Mouse (Mus musculus) megakaryocyte, embryonic 14.5 days (primary cell): ENCODE results near the gene Sox13. TPM values are rescaled to one million over a fixed set of nuclear protein-coding genes. Genes with fewer than 3 reads are reported as not detected.

Experiments used
- H3K27me3 ChIP-seq: replicated peaks from 2 replicates; pipeline ENCODE3; 2012; ENCODE audit warnings: inconsistent platforms
- H3K36me3 ChIP-seq: replicated peaks from 2 replicates; pipeline ENCODE3; 2012; ENCODE audit warnings: low read length, inconsistent platforms, mixed read lengths
- H3K4me1 ChIP-seq: 2 replicates; pipeline ENCODE4 v1.6.1; 2012; ENCODE audit warnings: inconsistent platforms
- H3K4me3 ChIP-seq: replicated peaks from 2 replicates; pipeline ENCODE3; 2012; ENCODE audit warnings: moderate library complexity, mild to moderate bottlenecking, inconsistent platforms
- H3K9me3 ChIP-seq: 2 replicates; pipeline ENCODE4 v1.6.1; 2012; ENCODE audit warnings: inconsistent platforms
- FLI1 ChIP-seq: IDR thresholded peaks from 2 replicates; pipeline ENCODE4 v1.6.1; 2012; ENCODE audit warnings: low read length, inconsistent platforms, mixed read lengths
- GATA1 ChIP-seq: IDR thresholded peaks from 3 replicates; pipeline ENCODE4 v1.6.1; 2012; ENCODE audit warnings: mixed read lengths, low read length, inconsistent platforms, borderline replicate concordance
- polyA plus RNA-seq: library from polyadenylated mRNA; stranded (reverse); fragments of >175 nt; gene quantifications from 2 replicates; pipeline ENCODE4 v1.2.3, GENCODE M21; 2012; ENCODE audit warnings: low replicate concordance; ENCODE audit not compliant: insufficient read depth

Sox13 gene
- polyA plus RNA-seq, 1 experiment = 1.3 TPM

DNA sequence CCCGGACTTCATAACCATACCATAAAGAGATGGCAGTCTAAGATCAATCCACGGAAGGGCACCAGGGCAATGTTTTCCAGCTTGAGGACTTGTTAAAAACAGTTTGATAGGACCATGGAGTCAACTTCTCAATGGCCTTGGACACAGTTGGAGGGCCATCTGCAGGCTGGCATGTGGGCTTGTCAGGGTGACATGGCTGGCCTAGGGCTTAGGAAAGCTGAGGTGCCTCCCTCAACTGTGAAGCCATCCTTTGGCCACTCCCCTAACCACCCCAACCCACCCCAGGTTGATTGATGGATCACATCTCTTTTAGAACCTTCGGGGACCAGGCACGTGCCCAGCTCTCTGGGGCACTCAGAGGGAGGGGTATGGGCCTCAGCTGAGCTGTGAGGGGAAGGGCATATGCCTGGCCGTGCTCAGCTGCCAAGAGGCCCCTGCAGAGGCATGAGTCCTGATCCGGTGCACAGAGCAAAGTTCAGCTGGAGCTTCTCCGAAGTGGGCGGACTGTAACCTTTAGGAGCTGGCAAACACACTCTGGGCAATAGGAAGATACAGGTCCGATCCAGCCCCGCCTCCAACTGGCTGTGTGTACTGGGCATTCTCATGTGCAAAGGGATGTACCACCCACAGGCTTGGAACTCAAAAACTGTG lies 48.4 kb downstream of the Sox13 start:
- no peak overlapping the region for H3K4me3 ChIP-seq
- peaks cover 68% of the 10 kb centered on the region for H3K27me3 ChIP-seq
- H3K4me1 ChIP-seq = peaks cover 14% of the 10 kb centered on the region
- peaks cover 4% of the 10 kb centered on the region; the same call in 1 of the 2 replicates for H3K9me3 ChIP-seq
- no peaks in the 10 kb centered on the region for H3K36me3 ChIP-seq
- TF ChIP-seq FLI1 = no peak
- TF ChIP-seq GATA1 = no peak

DNA sequence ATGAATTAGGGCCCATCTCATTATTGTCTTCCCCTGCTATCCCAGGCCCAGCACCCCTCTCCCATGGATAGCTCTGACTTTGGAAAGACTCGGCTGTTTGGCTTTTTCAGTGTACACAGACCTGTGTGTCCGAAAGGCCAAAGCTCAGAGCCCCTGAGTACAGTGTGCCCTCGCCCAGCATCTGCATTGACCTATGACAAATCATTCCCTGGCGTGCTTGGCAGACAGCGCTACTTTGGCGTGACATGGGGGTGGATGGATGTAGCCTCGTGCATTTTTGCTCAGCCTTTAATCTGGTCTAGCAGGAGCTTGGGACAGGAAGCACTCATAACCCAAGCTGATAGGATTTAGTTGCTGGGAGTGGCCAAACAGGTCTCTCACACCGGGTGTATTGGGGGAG lies 52.1 kb downstream of the Sox13 start:
- TF ChIP-seq GATA1 (no peak), FLI1 (no peak)
- peaks cover 85% of the 10 kb centered on the region for H3K27me3 ChIP-seq
- H3K9me3 ChIP-seq = peaks cover 2% of the 10 kb centered on the region; the same call in 1 of the 2 replicates
- H3K4me1 ChIP-seq = peaks cover 9% of the 10 kb centered on the region
- no peak overlapping the region for H3K4me3 ChIP-seq
- no peaks in the 10 kb centered on the region for H3K36me3 ChIP-seq

DNA sequence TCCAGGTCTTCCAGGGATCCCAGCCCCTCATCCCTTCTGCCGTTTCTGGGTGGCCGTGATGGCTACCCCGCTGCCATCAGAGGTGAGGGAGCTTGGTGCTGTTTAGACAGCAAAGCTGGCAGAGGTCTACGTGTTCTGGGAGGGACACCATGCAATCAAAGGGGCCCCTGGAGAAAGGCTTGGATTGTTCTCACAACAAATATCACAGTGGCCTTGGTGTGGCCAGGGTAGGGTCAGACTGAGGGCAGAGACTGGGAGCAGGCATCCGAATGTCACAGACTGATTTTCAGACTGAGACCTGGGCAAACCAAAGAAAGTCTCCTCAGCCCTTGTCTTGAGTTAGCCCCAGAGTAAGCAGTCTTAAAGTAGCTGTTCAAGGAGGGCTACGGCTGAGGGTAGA lies 52.7 kb downstream of the Sox13 start:
- Histone ChIP-seq H3K4me1 (peaks cover 9% of the 10 kb centered on the region), H3K9me3 (no peaks in the 10 kb centered on the region), H3K27me3 (peaks cover 83% of the 10 kb centered on the region), H3K36me3 (no peaks in the 10 kb centered on the region), H3K4me3 (no peak overlapping the region)
- TF ChIP-seq GATA1 (no peak), FLI1 (no peak)

DNA sequence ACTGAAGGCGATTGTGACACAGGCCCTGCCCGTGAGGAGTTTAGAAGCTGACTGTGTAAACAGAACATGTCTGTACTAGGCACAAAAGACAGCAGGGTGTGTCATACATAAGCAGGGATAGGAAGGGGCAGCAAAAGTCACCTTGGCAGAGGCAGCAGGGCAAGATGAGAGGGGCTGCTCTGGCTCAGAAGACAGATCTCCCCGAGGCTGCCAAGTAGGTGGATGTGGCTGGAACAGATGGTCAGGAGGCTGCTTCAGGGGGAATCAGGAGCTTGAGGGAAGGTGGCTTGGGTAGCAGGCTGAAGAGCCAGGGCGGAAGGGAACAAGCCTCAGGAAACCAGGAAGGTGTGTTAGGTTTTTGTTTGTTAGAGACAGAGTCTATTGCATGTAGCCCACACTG lies 53.8 kb downstream of the Sox13 start:
- H3K4me1 ChIP-seq = peaks cover 9% of the 10 kb centered on the region
- H3K4me3 ChIP-seq = no peak overlapping the region
- H3K27me3 ChIP-seq = peaks cover 85% of the 10 kb centered on the region
- TF ChIP-seq FLI1 (no peak), GATA1 (no peak)
- no peaks in the 10 kb centered on the region for H3K36me3 ChIP-seq
- no peaks in the 10 kb centered on the region for H3K9me3 ChIP-seq

DNA sequence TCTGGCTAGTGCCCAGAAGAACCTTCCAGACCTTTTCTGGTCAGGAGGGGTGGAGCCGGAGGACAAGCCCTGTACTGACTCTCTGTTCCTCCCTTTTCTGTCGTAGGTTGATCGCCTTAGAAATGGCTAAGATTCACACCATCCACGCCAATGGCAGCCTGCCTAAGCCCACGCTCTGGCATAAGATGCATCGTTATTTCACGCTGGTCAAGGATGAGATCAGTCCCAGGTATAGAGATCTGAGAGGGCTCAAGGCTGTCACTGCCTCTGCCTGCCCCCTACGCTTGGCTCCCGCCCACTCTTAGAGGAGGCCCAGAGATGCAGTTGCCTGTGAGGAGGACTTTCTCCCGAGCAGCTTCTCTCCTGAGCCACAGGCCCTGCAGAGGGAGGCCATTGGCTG lies 55.5 kb downstream of the Sox13 start:
- no peak for TF ChIP-seq FLI1
- no peak for TF ChIP-seq GATA1
- H3K36me3 ChIP-seq = no peaks in the 10 kb centered on the region
- peaks cover 15% of the 10 kb centered on the region for H3K4me1 ChIP-seq
- H3K27me3 ChIP-seq = peaks cover 89% of the 10 kb centered on the region
- no peak overlapping the region for H3K4me3 ChIP-seq
- no peaks in the 10 kb centered on the region for H3K9me3 ChIP-seq

DNA sequence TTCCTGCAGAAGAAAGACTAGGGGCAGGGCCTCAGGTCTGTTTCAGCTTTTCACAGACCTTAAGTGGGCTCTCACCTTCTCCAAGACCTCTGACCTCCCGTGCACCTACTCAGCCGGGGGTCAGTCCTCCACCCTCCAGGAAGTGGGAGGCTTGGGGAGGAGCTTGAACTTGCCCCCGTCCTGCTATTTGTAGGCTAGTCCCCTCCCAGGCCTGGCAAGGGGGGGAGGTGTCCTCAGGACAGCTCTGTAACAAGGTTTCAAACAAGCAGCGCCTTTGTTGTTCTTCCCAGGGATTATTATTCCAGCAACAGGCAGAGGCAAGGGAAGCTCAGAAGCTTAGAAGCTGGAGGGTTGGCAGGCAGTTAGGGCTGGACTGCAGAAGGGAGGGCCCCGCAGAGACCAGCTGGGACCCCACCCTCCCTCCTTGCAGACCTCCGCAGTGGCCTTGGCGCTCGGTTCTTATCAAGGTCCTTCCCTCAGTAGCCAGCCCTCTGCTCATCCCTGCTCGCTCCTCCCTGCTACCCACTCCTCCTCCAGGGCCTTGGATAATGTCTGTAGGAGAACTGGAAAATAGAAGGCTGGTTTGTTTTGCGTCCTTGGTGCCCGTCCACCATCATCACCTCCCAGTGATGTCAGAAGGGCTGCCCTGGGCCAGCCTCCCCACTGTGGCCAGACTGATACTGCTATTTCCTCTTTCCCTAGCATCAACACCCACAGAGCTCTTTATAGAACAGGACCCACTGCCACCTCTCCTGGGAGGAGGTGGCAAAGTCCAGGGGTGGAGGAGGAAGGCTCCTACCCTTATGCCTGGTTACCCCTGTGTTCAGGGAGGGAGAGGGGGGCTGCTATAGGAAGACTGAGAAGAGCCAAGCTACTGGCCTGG lies 56.3 kb downstream of the Sox13 start:
- no peaks in the 10 kb centered on the region for H3K36me3 ChIP-seq
- peaks cover 90% of the 10 kb centered on the region for H3K27me3 ChIP-seq
- H3K9me3 ChIP-seq = no peaks in the 10 kb centered on the region
- no peak for TF ChIP-seq FLI1
- TF ChIP-seq GATA1 = no peak
- peaks cover 23% of the 10 kb centered on the region for H3K4me1 ChIP-seq
- H3K4me3 ChIP-seq = no peak overlapping the region

DNA sequence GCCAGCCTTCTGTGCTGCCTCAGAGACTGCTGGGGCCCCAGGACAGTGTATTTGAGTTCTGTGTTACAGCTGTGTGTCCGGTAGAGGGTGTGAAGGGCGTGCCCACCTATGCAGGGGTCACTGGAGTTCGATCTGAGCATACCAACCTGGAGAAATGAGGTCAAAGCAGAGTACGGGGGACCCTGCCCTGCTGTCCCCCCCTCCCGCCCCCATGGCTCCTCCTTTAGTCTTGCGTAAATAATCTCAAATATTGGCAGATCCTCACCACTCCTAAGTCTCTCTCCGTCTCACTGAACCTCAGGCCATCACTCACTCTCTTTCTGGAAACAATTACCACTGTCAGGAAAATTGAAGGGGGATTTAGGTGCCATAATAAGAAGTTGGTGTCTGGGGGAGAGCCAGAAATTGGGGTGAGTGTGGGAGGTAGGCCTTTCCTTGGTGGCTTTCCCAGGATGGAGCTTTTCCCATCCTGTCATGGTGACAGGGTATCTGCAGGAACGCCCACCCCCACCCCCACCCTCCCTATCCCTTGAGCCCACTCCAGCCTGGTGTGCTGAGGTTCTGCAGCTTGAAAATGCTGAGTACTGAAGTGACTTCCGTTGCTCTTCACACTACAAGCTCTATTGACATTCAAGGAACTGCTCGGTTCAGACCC lies 57.1 kb downstream of the Sox13 start:
- no peak overlapping the region for H3K4me3 ChIP-seq
- TF ChIP-seq GATA1 = no peak
- TF ChIP-seq FLI1 = no peak
- H3K36me3 ChIP-seq = no peaks in the 10 kb centered on the region
- H3K27me3 ChIP-seq = peaks cover 90% of the 10 kb centered on the region
- peaks cover 25% of the 10 kb centered on the region for H3K4me1 ChIP-seq
- H3K9me3 ChIP-seq = no peaks in the 10 kb centered on the region

DNA sequence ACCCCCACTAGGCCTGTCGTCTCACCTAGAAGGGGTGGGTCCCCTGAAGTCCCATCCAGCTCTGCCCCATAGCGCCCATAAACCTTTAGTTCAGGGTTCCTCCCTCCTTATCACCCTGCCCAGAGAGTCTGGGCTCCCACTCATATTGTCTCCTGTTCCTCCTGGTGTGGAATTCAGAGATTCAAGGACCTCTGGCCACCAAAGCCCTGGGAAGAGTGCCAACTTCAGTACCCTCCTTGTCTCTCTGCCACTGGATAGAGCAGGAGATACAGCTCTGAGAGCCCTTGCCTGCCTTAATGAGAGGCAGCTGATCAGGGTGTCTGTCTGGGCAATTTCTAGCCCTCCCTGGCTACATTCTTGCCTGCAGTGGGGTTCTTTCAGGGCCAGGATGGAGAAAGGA lies 59.3 kb downstream of the Sox13 start:
- Histone ChIP-seq H3K27me3 (peaks cover 90% of the 10 kb centered on the region), H3K9me3 (peaks cover 10% of the 10 kb centered on the region), H3K4me1 (peaks cover 25% of the 10 kb centered on the region), H3K36me3 (no peaks in the 10 kb centered on the region), H3K4me3 (no peak overlapping the region)
- TF ChIP-seq FLI1 = no peak

DNA sequence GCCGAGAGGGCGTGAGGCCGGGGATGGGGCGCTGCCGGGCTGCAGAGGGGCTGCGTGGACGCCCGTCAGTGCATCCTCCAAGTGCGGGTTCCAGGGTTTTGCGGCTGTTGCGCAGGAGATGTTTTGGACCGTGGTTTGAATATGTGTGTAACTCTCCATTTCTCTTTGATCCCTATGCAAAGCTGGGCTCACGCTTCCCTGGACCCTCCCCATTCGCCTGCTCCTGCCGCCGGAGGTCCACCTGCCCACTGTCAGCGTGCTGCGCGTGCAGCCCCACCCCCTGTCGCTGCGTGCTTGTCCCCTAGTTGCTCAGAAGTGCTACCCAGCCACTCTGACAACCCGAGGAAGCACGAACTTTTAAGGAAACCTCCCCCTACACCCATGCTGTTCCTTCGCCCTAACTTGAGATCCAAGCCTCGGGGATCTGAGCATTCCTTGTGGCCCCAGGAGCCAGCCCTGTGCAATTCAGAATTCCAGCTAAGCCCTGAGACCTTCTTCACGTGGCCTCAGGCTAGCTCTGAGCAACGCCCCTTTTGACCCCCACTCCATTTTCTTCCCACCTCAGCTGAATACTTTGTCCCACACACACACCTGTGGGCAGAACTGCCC lies 60.1 kb downstream of the Sox13 start:
- TF ChIP-seq FLI1 (no peak), GATA1 (no peak)
- Histone ChIP-seq H3K9me3 (peaks cover 10% of the 10 kb centered on the region), H3K4me3 (peak overlapping the region; percentile 91), H3K27me3 (peaks cover 91% of the 10 kb centered on the region), H3K4me1 (peaks cover 25% of the 10 kb centered on the region), H3K36me3 (no peaks in the 10 kb centered on the region)
